Mouse (Mus musculus) lung, postnatal 36 days (tissue): ENCODE measurements around the gene Snx25.
A peak's percentile ranks its signal among the peaks of the same experiment; 100 is the strongest.
"Not testable (repeated sequence)": the region's sequence is repeated elsewhere in the genome, so short reads cannot be mapped to it uniquely, and the experiment has no call there.

Source experiments
- DNase-seq: peaks from one replicate; pipeline ENCODE4 v3.0.0; 2022; ENCODE audit warnings: mixed read lengths

Gene Snx25

GRCm38 (mm10) chr8:46135546-46135945, 16.4 kb downstream of the Snx25 start:
- DNase-seq: not testable (repeated sequence)

- no peak for DNase-seq
Measured at GRCm38 (mm10) chr8:46130426-46130825, 21.5 kb downstream of the Snx25 start.

GRCm38 (mm10) chr8:46122498-46122897, 29.5 kb downstream of the Snx25 start:
- no peak for DNase-seq

- DNase-seq: no peak
Measured at GRCm38 (mm10) chr8:46119176-46119575, 32.8 kb downstream of the Snx25 start.

- DNase-seq: no peak
Measured at GRCm38 (mm10) chr8:46117172-46117571, 34.8 kb downstream of the Snx25 start.

GRCm38 (mm10) chr8:46113421-46114170, 38.4 kb downstream of the Snx25 start:
- DNase-seq: not testable (repeated sequence)

- DNase-seq: no peak
Measured at GRCm38 (mm10) chr8:46107690-46108089, 44.3 kb downstream of the Snx25 start.

- no peak for DNase-seq
Measured at GRCm38 (mm10) chr8:46103434-46103833, 48.5 kb downstream of the Snx25 start.

GRCm38 (mm10) chr8:46092667-46093360, 59.1 kb downstream of the Snx25 start:
- DNase-seq: peak; percentile 85

- no peak for DNase-seq
Measured at GRCm38 (mm10) chr8:46083141-46083540, 68.8 kb downstream of the Snx25 start.

- peak; percentile 56 for DNase-seq
Measured at GRCm38 (mm10) chr8:46081030-46081429, 70.9 kb downstream of the Snx25 start.

GRCm38 (mm10) chr8:46078866-46079265, 73.1 kb downstream of the Snx25 start:
- no peak for DNase-seq

- peak; percentile 90 for DNase-seq
Measured at GRCm38 (mm10) chr8:46075223-46075622, 76.7 kb downstream of the Snx25 start.

- DNase-seq: peak; percentile 86
Measured at GRCm38 (mm10) chr8:46073540-46074140, 78.3 kb downstream of the Snx25 start.

GRCm38 (mm10) chr8:46072798-46073197, 79.2 kb downstream of the Snx25 start:
- peak; percentile 38 for DNase-seq

- DNase-seq: no peak
Measured at GRCm38 (mm10) chr8:46040260-46040659, 111.7 kb downstream of the Snx25 start.

- peak; percentile 54 for DNase-seq
Measured at GRCm38 (mm10) chr8:46039666-46040065, 112.3 kb downstream of the Snx25 start.

GRCm38 (mm10) chr8:46036217-46036616, 115.7 kb downstream of the Snx25 start:
- DNase-seq: no peak

GRCm38 (mm10) chr8:46024392-46024791, 127.6 kb downstream of the Snx25 start:
- peak; percentile 76 for DNase-seq

- no peak for DNase-seq
Measured at GRCm38 (mm10) chr8:46022758-46023157, 129.2 kb downstream of the Snx25 start.

GRCm38 (mm10) chr8:46022203-46022602, 129.8 kb downstream of the Snx25 start:
- DNase-seq: no peak

- peak; percentile 50 for DNase-seq
Measured at GRCm38 (mm10) chr8:46010746-46011680, 140.9 kb downstream of the Snx25 start.

GRCm38 (mm10) chr8:46010306-46010705, 141.7 kb downstream of the Snx25 start:
- no peak for DNase-seq
